Mouse (Mus musculus) ES-E14 (cell line): Measurements from ENCODE around the gene 1700012A03Rik.

Experiments used
- CHD2 ChIP-seq: IDR thresholded peaks from 2 replicates; pipeline ENCODE4 v1.6.1; 2014; ENCODE audit warnings: mild to moderate bottlenecking, low read depth, low read length, inconsistent platforms
- MAFK ChIP-seq: IDR thresholded peaks from 2 replicates; pipeline ENCODE4 v1.6.1; 2014; ENCODE audit warnings: mild to moderate bottlenecking, low read depth, low read length, inconsistent platforms; ENCODE audit not compliant: insufficient read depth
- ZC3H11A ChIP-seq: IDR thresholded peaks from 2 replicates; pipeline ENCODE4 v1.6.1; 2012; ENCODE audit warnings: low read depth, mild to moderate bottlenecking, inconsistent platforms, low read length, borderline replicate concordance
- ZNF384 ChIP-seq: IDR thresholded peaks from 2 replicates; pipeline ENCODE4 v1.6.1; 2012; ENCODE audit warnings: low read depth, low read length, inconsistent platforms

GRCm38 (mm10) chr6:32061266-32061665 lies 11.2 kb downstream of the 1700012A03Rik start:
- no peak for TF ChIP-seq MAFK
- no peak for TF ChIP-seq ZC3H11A
- no peak for TF ChIP-seq ZNF384
- no peak for TF ChIP-seq CHD2
